Mouse (Mus musculus) right cerebral cortex, postnatal 10 days (tissue): ENCODE results near the gene Gm6880.
"Not testable (repeated sequence)": the region's sequence is repeated elsewhere in the genome, so short reads cannot be mapped to it uniquely, and the experiment has no call there.

ENCODE experiments used
- DNase-seq, 2 experiments: peaks; one replicate each; pipeline ENCODE4 v3.0.0; 2021; ENCODE audit warnings: low spot score in 2 of 2

Gene Gm6880

DNA sequence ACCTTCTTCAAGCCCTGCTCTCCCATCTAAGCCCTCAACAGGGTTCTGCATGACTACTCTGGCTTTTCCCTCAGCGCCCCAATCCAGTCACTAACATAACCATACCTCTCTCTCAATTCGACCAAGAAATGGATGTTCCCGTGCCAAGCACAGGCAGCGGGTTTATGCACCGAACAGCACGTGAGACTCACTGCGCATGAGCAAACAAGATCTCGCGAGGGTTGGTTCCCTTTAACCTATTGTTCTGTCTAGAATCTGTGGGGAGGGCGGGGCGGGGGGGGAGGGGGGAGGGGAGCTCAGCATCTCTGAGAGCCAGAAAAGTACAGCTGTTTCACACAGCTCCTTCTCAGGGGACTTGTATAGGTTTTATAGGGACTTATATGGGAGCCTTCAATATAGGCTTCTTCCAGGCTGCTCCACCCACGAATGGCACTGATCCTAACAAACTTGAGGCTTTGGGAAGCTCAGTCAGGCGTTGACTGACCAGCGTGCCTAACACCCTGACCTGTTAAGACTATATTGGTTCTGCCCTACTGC is at the start of gene Gm6880:
Gm6880 (minus strand) TSS at position 51 of the 537 bp plus-strand sequence.
- not testable (repeated sequence) for DNase-seq

GRCm38 (mm10) chrX:74517461-74517860 is 36.3 kb upstream of the Gm6880 start:
- DNase-seq: not testable (repeated sequence)

DNA sequence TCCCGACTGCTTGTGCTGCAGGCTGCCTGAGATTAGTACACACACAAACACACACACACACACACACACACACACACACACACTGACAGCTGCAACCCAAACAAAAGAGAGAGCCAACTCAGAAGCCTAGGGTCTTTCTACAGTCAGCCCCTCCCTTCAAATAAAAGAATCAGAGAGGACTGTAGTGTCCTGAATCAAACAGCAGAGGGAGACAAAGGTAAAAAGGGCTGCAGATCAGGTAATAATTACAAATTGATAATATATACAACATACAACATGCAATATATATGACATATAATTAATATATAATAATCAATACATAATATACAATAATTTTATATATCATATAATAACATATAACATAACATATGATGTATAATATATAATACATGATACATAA is 15.9 kb upstream of the Gm6880 start:
- no peak for DNase-seq

DNA sequence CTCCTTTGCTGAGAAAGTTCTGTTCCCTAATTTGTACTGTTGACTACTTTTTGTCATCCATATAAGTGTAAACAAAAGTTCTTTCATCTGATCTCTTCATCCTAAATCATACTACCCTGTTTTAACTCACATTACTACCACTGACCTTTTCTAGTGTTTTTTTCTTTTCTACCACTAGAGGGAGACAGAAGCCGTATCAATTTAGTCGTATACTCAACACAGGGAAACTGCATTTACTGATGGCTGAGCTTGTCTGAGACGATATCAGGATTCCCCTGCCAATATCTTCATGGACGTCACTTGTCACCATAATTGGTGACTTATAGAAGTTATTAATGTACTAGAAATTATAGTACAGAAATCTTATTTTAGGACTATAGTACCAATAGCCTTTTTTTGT is 28.4 kb downstream of the Gm6880 start:
- DNase-seq: no peak

GRCm38 (mm10) chrX:74451157-74451912 is 29.9 kb downstream of the Gm6880 start:
- DNase-seq: no peak
